Mouse (Mus musculus) midbrain, embryonic 12.5 days (tissue): ENCODE results near the gene Plcl1. TPM values are rescaled to one million over a fixed set of nuclear protein-coding genes. Genes with fewer than 3 reads are reported as not detected.

ENCODE experiments used
- ATAC-seq: fragments of 200-750 bp; cut with Nextera tagmentation; 2 replicates; pipeline ENCODE4 v1.8.0; 2017; ENCODE audit warnings: low read depth, moderate TSS enrichment, moderate library complexity; ENCODE audit not compliant: low FRiP score
- H3K27ac ChIP-seq: fragments of 300-500 bp; sonication (generic); replicated peaks from 2 replicates; pipeline ENCODE4 v1.5.1; 2016; ENCODE audit warnings: mild to moderate bottlenecking
- H3K27me3 ChIP-seq: fragments of 300-500 bp; sonication (generic); 2 replicates; pipeline ENCODE4 v1.6.1; 2016; ENCODE audit warnings: mild to moderate bottlenecking
- H3K36me3 ChIP-seq: fragments of 300-500 bp; sonication (generic); 2 replicates; pipeline ENCODE4 v1.6.1; 2016
- H3K4me1 ChIP-seq: fragments of 300-500 bp; sonication (generic); 2 replicates; pipeline ENCODE4 v1.6.1; 2016
- H3K4me2 ChIP-seq: fragments of 300-500 bp; sonication (generic); replicated peaks from 2 replicates; pipeline ENCODE4 v1.6.1; 2016; ENCODE audit warnings: mild to moderate bottlenecking, moderate library complexity
- H3K4me3 ChIP-seq: fragments of 300-500 bp; sonication (generic); 2 replicates; pipeline ENCODE4 v1.5.1; 2016; ENCODE audit warnings: mild to moderate bottlenecking
- H3K9ac ChIP-seq: fragments of 300-500 bp; sonication (generic); replicated peaks from 2 replicates; pipeline ENCODE4 v1.6.1; 2016; ENCODE audit warnings: mild to moderate bottlenecking, moderate library complexity
- H3K9me3 ChIP-seq: fragments of 300-500 bp; sonication (generic); 2 replicates; pipeline ENCODE4 v1.6.1; 2016; ENCODE audit warnings: mild to moderate bottlenecking
- WGBS: fragments of 180-500 bp; shearing (Covaris S2); methylation state at CpG from one replicate; pipeline ENCODE4 v1.1.7; 2016; 5-methylcytosine and 5-hydroxymethylcytosine counted together
- polyA plus RNA-seq: library from polyadenylated mRNA; unstranded; fragments of >200 nt; fragmentation: Nextera tagmentation; extraction: Ambion mirVana; gene quantifications from 2 replicates; pipeline ENCODE4 v1.2.1, GENCODE M21; 2016

Gene Plcl1
- polyA plus RNA-seq, 1 experiment from 2014 or later, result 2.2 TPM

DNA sequence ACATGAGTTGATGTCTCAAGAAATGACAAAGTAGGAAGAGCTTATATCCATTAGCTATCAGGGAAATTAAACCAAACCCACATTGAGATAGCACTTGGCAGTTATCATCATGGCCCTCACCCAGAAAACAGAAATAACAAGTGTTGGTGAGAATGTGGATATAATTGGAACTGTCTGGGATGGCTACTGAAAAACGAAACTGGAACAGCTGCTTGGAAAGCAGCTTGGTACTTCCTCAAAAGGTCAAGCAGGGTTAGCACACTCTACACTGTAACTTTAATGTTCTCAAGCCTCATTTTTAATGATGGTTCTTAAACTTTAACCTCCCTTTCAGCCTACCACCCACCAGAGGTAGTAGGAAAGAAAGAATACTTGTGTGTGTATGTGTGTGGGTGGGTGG lies 361.0 kb downstream of the Plcl1 start:
- Histone ChIP-seq H3K4me3 (no peak overlapping the region), H3K36me3 (no peaks in the 10 kb centered on the region), H3K27me3 (no peaks in the 10 kb centered on the region), H3K4me2 (no peak overlapping the region), H3K4me1 (no peaks in the 10 kb centered on the region), H3K9me3 (no peaks in the 10 kb centered on the region), H3K27ac (no peak overlapping the region), H3K9ac (no peak overlapping the region)
- 80% methylated on average over 1 of the region's 1 CpGs for WGBS
- ATAC-seq, result no peak

DNA sequence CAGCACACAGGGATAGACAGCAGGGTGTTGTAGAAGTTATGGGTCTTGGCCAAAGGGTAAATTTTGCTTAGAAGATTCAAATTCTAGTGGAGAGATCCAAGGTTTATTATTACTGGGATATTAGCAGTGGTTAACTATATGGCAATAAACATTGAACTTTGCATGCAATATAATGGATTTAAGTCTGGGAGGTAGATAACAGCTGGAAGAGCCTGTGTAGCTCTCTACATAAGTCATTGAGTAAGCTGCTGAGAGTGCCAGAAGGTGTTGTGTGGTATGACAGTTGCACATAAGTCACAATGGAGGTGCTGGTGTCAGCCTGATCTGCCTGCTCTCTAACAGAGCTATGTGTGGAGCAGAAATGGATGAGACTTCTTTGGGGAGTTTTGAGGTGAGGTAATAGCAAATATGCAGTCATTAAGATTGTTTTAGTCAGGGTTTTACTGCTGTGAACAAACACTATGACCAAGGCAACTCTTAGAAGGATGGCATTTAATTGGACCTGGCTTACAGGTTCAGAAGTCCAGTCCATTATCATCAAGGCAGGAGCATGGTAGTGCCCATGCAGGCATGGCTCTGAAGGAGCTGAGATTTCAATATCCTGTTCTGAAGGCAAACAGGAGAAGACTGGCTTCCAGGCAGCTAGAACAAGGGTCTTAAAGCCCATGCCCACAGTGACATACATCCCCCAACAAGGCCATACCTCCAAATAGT lies 364.5 kb downstream of the Plcl1 start:
- no peaks in the 10 kb centered on the region for H3K36me3 ChIP-seq
- H3K27me3 ChIP-seq, result no peaks in the 10 kb centered on the region
- ATAC-seq, result no peak
- no peaks in the 10 kb centered on the region for H3K4me1 ChIP-seq
- H3K9ac ChIP-seq, result no peak overlapping the region
- no peak overlapping the region for H3K4me3 ChIP-seq
- H3K27ac ChIP-seq, result no peak overlapping the region
- no peak overlapping the region for H3K4me2 ChIP-seq
- no peaks in the 10 kb centered on the region for H3K9me3 ChIP-seq

DNA sequence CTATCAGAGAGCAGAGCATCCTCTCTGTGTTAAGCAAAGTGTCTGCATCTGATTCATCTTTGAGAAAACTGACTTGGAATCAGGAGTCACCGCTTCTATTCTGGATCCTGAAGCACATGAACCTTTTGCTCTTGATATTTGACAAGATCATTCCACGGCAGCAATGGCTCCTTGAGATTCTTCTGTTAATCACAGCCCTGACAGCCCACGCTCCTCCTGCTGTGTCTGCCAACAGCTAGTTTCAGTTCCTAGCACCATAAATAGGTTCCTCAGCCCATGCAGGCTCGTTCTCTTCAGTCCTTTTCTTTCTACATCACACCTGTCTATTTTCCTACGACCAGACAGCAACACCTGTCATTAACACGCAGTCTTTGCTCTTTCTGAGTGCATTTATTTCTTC lies 387.1 kb downstream of the Plcl1 start:
- no peaks in the 10 kb centered on the region for H3K4me1 ChIP-seq
- no peaks in the 10 kb centered on the region for H3K36me3 ChIP-seq
- WGBS, result 74% methylated on average over 6 of the region's 6 CpGs
- no peak overlapping the region for H3K9ac ChIP-seq
- no peak overlapping the region for H3K4me3 ChIP-seq
- H3K27me3 ChIP-seq, result no peaks in the 10 kb centered on the region
- H3K9me3 ChIP-seq, result no peaks in the 10 kb centered on the region
- H3K4me2 ChIP-seq, result no peak overlapping the region
- ATAC-seq, result no peak
- H3K27ac ChIP-seq, result no peak overlapping the region

Other genes with a start within 250 kb of the Plcl1 start
- 8.3 and 8.9 TPM in 2 replicates for gene Rftn2, start 179.1 kb upstream of the Plcl1 start, polyA plus RNA-seq
- 4.0 TPM in 2 replicates for gene Mars2, start 168.7 kb upstream of the Plcl1 start, polyA plus RNA-seq
- gene Boll, start 42.5 kb upstream of the Plcl1 start, polyA plus RNA-seq, result 0.28 TPM in 1 of 2 replicates, not detected in the other